Mouse (Mus musculus): Measurements from ENCODE around the gene Trib2. TPM values are rescaled to one million over a fixed set of nuclear protein-coding genes. Genes with fewer than 3 reads are reported as not detected.

Gene Trib2
- total and polyA plus RNA-seq, 3 experiments = 8.1 to 13.5 (median 10.6) TPM

DNA sequence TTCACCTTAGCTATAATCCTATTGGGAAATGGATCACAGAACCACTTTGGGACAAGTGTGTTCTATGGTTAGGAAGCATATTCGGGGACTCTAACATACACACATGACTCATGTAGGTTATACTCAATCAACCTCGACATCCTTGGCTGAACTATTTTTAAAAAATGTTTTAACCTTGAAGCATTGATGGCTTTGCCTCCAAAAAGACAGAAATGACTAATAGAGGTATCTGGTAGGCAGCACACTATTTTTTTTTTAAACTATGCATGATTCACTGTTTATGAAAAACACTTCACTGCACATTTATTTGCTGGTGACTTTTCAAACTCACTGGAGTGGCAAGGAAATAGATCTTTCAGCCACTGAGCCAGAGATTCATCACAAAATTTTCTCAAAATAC, 21.5 kb upstream of the Trib2 start:
- TF ChIP-seq SMC3 (IDR thresholded peaks at IDR 0.05; ENCODE audit: low read depth, low read length) = no peak
- H3K36me3 ChIP-seq (replicated peaks in 1 of 2; ENCODE audit: control insufficient read depth in 1 of 2, insufficient read depth in 1 of 2, low read length in 1 of 2) = no peaks in the 10 kb centered on the region
- H3K9me3 ChIP-seq (replicated peaks; ENCODE audit: low read length) = no peaks in the 10 kb centered on the region
- no peak overlapping the region for H3K27ac ChIP-seq (ENCODE audit: insufficient read depth, low read depth)
- no peak overlapping the region for H3K4me2 ChIP-seq (ENCODE audit: insufficient read depth, low read depth, poor library complexity, severe bottlenecking)
- no peak overlapping the region for H3K4me3 ChIP-seq (replicated peaks in 1 of 3; ENCODE audit: low read depth in 2 of 3, low read length in 2 of 3, poor library complexity in 1 of 3)
- 0 out of 4 replicates have a peak, but pooled peaks cover 0 to 2% of the 10 kb centered on the region in 2 experiments for H3K4me1 ChIP-seq (ENCODE audit: control insufficient read depth in 1 of 2, insufficient read depth in 2 of 2)
- DNase-seq (ENCODE audit: extremely low read depth) = no peak
- dilution Hi-C loops (cut with MboI; ENCODE audit: extremely low pct_ligation_motif_present, extremely low pct_unique_long_range_greater_than_20kb, low sequenced_read_pairs) = no loop called here
- H3K27me3 ChIP-seq (replicated peaks) = no peaks in the 10 kb centered on the region
- no peak overlapping the region for H3K9ac ChIP-seq (ENCODE audit: insufficient read depth, low read depth)
- H3K79me2 ChIP-seq (replicated peaks; ENCODE audit: control insufficient read depth, extremely low read depth, insufficient read depth, poor library complexity, severe bottlenecking) = no peaks in the 10 kb centered on the region
- in situ Hi-C loops (cut with MboI; ENCODE audit: low pct_ligation_motif_present, low pct_unique_long_range_greater_than_20kb, low sequenced_read_pairs) = no loop called here

DNA sequence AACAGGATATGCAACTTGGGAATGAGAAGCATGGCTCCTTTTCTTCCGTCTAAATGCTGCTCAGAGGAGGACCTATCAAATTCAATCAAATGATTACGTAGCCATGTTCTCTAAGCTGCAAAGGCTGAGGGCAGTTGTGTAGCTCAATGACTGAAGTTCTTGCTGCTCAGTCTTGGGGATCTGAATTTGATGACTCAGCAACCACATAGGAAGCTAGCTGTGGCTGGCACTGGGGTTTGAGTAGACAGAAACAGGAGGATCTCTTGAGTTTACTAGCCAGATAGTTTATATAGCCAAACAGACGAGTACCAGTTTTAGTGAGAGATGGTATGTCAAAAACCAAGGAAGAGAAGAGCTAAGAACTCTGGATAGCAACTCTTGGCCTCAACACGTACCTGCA, 20.8 kb upstream of the Trib2 start:
- Histone ChIP-seq H3K9me3 (replicated peaks; ENCODE audit: low read length) (no peaks in the 10 kb centered on the region), H3K4me2 (ENCODE audit: insufficient read depth, low read depth, poor library complexity, severe bottlenecking) (no peak overlapping the region), H3K4me1 (ENCODE audit: control insufficient read depth in 1 of 2, insufficient read depth in 2 of 2) (0 out of 4 replicates have a peak, but pooled peaks cover 0 to 2% of the 10 kb centered on the region in 2 experiments), H3K9ac (ENCODE audit: insufficient read depth, low read depth) (no peak overlapping the region), H3K36me3 (replicated peaks in 1 of 2; ENCODE audit: control insufficient read depth in 1 of 2, insufficient read depth in 1 of 2, low read length in 1 of 2) (no peaks in the 10 kb centered on the region), H3K27ac (ENCODE audit: insufficient read depth, low read depth) (no peak overlapping the region), H3K79me2 (replicated peaks; ENCODE audit: control insufficient read depth, extremely low read depth, insufficient read depth, poor library complexity, severe bottlenecking) (no peaks in the 10 kb centered on the region), H3K27me3 (replicated peaks) (no peaks in the 10 kb centered on the region), H3K4me3 (replicated peaks in 1 of 3; ENCODE audit: low read depth in 2 of 3, low read length in 2 of 3, poor library complexity in 1 of 3) (no peak overlapping the region)
- TF ChIP-seq GABPA (IDR thresholded peaks at IDR 0.05; ENCODE audit: insufficient replicate concordance, low read depth, low read length) (no peak), MAFK (IDR thresholded peaks at IDR 0.05; ENCODE audit: insufficient replicate concordance, low read length) (peak; percentile 93), ZMIZ1 (IDR thresholded peaks at IDR 0.05; ENCODE audit: low read depth, low read length) (no peak)
- dilution Hi-C loops (cut with MboI; ENCODE audit: extremely low pct_ligation_motif_present, extremely low pct_unique_long_range_greater_than_20kb, low sequenced_read_pairs) (no loop called here), in situ Hi-C loops (cut with MboI; ENCODE audit: low pct_ligation_motif_present, low pct_unique_long_range_greater_than_20kb, low sequenced_read_pairs) (no loop called here)
- no peak for DNase-seq (ENCODE audit: extremely low read depth)

DNA sequence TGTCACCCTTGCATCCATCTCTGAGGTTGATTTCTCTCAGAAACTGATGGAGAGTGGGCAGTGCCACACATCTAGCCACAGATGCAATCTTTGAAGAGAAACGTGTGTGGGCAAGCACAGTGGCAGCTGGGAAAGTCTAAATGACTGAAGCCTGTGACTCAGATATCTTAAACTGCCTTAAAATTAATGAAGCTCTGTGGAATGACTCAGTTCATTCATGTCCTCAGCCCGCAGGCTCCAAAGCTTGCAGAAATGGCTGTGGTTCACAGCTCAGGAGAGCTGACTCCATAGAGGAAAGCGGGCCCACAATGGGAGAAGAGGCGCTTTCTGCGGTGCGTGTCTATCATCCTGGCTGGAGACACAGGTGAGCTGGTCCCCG, 15.9 kb upstream of the Trib2 start:
- Histone ChIP-seq H3K4me2 (ENCODE audit: insufficient read depth, low read depth, poor library complexity, severe bottlenecking) (no peak overlapping the region), H3K27me3 (replicated peaks) (peaks cover 3% of the 10 kb centered on the region), H3K36me3 (replicated peaks in 1 of 2; ENCODE audit: control insufficient read depth in 1 of 2, insufficient read depth in 1 of 2, low read length in 1 of 2) (no peaks in the 10 kb centered on the region), H3K9me3 (replicated peaks; ENCODE audit: low read length) (no peaks in the 10 kb centered on the region), H3K27ac (ENCODE audit: insufficient read depth, low read depth) (no peak overlapping the region), H3K4me3 (replicated peaks in 1 of 3; ENCODE audit: low read depth in 2 of 3, low read length in 2 of 3, poor library complexity in 1 of 3) (no peak overlapping the region), H3K79me2 (replicated peaks; ENCODE audit: control insufficient read depth, extremely low read depth, insufficient read depth, poor library complexity, severe bottlenecking) (no peaks in the 10 kb centered on the region), H3K4me1 (ENCODE audit: control insufficient read depth in 1 of 2, insufficient read depth in 2 of 2) (peaks cover 3 to 20% of the 10 kb centered on the region in 2 experiments; a peak in 3 of 4 replicates), H3K9ac (ENCODE audit: insufficient read depth, low read depth) (no peak overlapping the region)
- no peak for DNase-seq (ENCODE audit: extremely low read depth)
- TF ChIP-seq ZMIZ1 (IDR thresholded peaks at IDR 0.05; ENCODE audit: low read depth, low read length) (no peak), GABPA (IDR thresholded peaks at IDR 0.05; ENCODE audit: insufficient replicate concordance, low read depth, low read length) (no peak), MAFK (IDR thresholded peaks at IDR 0.05; ENCODE audit: insufficient replicate concordance, low read length) (no peak), HCFC1 (IDR thresholded peaks at IDR 0.05; ENCODE audit: low read depth, low read length) (no peak), KAT2A (IDR thresholded peaks at IDR 0.05; ENCODE audit: insufficient replicate concordance, low read length) (no peak), PAX5 (IDR thresholded peaks at IDR 0.05; ENCODE audit: low read length) (no peak), JUN (IDR thresholded peaks at IDR 0.05; ENCODE audit: insufficient read depth, low read depth, low read length) (no peak), POLR2A (IDR thresholded peaks at IDR 0.05; ENCODE audit: low read depth, low read length) (no peak)
- dilution Hi-C loops (cut with MboI; ENCODE audit: extremely low pct_ligation_motif_present, extremely low pct_unique_long_range_greater_than_20kb, low sequenced_read_pairs) = no loop called here
- in situ Hi-C loops (cut with MboI; ENCODE audit: low pct_ligation_motif_present, low pct_unique_long_range_greater_than_20kb, low sequenced_read_pairs) = no loop called here
